Mouse (Mus musculus): ENCODE results near the gene Maml3. TPM values are rescaled to one million over a fixed set of nuclear protein-coding genes. Genes with fewer than 3 reads are reported as not detected.

The Maml3 gene
- total RNA-seq, 4 experiments from 2014 or later: 1.9 to 3.3 (median 2.7) TPM

GRCm38 (mm10) chr3:52090230-52090873 lies 14.5 kb downstream of the Maml3 start:
- no peak for DNase-seq (ENCODE audit: low spot score)

- peak; percentile 94 for DNase-seq (ENCODE audit: low spot score)
Measured at GRCm38 (mm10) chr3:52088458-52089341, 16.2 kb downstream of the Maml3 start.

GRCm38 (mm10) chr3:52087636-52088280 lies 17.1 kb downstream of the Maml3 start:
- DNase-seq (ENCODE audit: low spot score): no peak

DNA sequence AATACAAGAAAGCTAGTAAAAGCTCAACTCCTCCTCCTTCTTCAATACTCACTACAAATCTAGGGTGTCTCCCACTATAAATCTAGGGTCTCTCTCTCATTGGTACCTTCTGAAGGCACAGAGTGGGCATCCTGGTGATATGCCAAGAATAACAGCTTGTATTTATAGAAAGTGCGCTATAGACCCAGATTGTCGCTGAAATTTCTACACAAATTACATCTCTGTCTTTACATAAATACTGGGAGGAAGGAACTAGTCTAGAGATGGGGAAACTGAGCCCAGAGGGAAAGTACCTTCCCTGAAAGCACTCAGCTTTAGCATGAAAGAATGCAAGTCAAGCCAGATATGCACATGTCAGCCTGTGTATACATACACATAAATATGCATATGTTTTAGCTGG lies 26.1 kb downstream of the Maml3 start:
- no peak for DNase-seq (ENCODE audit: low spot score)

- no peak for DNase-seq (ENCODE audit: low spot score)
Measured at GRCm38 (mm10) chr3:52073959-52074358, 30.9 kb downstream of the Maml3 start.

GRCm38 (mm10) chr3:52071996-52072395 lies 32.9 kb downstream of the Maml3 start:
- no peak for DNase-seq (ENCODE audit: low spot score)

DNA sequence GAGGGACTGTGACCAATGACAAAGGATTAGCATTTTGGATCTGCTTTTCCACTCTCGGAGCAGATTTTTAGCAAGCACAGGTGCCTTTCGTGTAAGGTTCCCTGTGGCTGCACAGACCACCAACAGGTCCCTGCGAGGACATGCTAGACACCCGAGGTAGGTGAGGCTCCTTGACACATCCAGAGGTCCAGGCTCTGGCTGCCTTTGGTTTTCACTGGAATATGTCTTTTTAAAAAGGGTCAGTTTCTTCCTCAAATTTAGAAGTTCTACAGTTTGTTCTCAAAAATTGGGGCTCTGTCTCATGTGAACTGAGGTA lies 34.8 kb downstream of the Maml3 start:
- DNase-seq (ENCODE audit: low spot score): no peak

DNA sequence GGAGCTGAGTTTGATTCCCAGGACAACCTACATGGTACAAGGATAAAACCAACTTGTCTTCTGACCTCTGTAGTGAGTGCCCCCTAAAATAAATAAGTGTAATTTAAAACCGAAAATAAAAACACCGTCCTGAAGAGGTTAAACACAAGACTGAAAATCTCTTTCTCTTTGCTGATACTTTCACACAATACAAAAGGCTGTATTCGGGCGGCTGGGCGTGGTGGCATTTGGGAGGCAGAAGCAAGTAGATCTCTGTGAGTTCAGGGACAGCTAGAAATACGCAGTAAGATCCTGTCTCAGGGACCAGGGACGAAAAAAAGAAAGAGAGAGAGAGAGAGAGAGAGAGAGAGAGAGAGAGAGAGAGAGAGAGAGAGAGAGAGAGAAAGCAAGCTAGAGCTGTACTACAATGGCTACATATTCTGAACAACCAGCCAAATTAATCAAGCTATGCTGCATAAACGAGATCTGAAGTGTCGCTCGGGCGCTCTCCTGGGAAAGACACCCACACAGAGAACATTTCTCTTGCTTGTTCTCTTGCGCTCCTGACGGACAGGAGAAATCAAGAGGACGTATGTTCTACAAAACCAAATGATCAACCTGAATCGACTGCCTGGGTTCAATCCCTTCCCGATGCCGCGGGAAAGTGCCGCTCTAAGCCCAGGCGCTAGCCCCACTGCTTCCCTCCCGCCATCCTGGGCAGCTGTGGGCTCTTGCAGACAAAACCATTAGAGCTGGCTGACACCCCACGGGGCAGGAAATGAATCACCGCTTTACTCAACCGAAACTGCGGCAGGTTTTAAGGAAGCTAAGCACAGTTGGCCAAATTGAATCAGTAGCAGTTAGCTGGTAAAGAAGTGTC lies 35.3 kb downstream of the Maml3 start:
- DNase-seq (ENCODE audit: low spot score): peak; percentile 79

DNA sequence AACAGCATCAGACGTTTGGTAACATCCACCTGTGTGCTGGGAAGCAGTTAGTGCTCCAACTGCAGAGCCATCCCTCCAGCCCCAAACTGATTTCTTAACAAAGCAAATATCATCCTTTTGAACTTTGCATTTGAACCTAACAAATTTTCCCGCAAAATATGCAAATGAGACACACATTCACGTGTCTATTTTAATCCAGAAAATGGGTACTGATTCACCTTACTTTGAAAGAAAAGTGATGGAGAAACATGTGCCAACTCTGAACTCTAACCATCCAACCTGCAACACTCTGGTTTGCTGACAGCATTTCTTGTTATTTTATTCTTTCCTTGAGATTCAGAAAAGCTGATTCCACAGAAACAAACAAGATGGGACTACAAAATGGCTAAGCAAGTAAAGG lies 36.0 kb downstream of the Maml3 start:
- no peak for DNase-seq (ENCODE audit: low spot score)

DNA sequence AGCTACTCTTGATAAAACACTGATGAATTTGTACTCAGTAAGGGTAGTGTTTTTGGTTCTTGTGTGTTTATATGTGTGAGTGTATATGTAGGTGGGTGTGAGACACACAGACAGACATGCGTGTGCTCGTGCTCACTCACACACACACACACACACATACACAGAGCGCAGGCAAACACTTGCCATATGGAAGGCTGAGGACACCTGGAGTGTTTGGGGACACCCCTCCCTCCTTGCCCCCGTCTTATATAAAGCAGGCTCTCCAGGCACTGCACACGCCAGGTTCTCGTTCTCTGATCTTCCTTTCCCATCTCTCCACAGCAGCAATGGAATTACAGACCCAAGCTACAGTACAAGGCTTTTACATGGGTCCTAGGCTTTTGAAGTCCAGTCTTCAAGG lies 37.7 kb downstream of the Maml3 start:
- no peak for DNase-seq (ENCODE audit: low spot score)

GRCm38 (mm10) chr3:52066142-52066541 lies 38.7 kb downstream of the Maml3 start:
- DNase-seq (ENCODE audit: low spot score): no peak

DNA sequence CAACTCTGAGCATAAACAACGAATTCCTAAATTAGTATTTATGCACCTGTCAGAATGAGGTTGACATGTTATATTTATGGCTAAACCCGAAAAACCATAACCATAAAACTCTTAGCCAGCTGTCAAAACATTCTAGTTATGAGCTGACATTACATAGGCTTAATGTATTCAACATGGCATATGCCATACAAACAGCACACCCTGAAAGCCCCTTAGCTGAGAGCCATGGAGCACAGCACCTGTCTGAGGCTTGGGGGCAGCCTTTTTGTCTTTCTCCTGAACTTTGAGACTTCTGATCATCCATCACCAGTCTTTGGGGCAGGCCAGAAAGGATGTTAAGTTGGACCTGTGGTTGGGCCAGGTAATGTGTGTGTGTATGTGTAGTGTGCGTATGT lies 41.6 kb downstream of the Maml3 start:
- no peak for DNase-seq (ENCODE audit: low spot score)

DNA sequence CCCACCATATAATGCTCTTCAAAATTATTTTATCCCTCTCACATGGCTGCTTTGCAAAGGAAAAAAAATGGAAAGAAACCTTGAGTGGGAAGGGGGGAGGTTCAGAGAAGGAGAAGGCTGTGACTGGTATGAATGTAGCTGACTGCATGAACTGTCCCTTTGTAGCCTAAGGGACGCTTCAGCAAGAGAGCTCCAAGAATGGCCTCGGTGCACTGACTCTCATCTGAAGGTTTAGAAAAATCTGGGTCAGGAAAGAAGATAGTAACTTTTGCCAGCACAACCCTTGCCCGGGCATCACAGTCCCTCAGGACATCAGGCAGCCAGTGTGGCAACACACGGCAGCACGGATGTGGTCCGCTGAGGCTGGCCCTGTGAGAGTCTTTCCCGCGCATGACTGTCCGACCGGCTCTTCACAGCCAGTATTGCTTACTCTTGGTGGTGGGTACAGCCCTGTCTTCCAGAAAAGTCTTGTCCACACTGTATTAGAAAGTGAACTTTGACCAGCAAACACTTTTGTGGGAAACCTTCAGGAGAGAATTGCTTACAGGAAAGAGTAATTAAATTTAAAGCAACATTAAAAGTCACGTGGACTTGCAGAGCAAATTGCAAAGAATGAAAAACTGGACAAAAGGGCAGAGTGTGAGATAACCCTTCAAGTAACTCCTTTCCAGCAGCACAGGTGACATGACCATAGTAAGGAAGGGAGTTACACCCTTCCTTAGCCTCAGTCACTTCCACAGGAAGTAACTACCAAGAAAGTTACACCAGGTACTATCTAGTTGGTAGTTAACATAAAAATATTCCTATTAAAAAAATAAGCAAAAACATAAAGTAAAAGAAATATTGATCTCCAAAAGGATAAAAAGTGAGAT lies 42.3 kb downstream of the Maml3 start:
- no peak for DNase-seq (ENCODE audit: low spot score)

DNA sequence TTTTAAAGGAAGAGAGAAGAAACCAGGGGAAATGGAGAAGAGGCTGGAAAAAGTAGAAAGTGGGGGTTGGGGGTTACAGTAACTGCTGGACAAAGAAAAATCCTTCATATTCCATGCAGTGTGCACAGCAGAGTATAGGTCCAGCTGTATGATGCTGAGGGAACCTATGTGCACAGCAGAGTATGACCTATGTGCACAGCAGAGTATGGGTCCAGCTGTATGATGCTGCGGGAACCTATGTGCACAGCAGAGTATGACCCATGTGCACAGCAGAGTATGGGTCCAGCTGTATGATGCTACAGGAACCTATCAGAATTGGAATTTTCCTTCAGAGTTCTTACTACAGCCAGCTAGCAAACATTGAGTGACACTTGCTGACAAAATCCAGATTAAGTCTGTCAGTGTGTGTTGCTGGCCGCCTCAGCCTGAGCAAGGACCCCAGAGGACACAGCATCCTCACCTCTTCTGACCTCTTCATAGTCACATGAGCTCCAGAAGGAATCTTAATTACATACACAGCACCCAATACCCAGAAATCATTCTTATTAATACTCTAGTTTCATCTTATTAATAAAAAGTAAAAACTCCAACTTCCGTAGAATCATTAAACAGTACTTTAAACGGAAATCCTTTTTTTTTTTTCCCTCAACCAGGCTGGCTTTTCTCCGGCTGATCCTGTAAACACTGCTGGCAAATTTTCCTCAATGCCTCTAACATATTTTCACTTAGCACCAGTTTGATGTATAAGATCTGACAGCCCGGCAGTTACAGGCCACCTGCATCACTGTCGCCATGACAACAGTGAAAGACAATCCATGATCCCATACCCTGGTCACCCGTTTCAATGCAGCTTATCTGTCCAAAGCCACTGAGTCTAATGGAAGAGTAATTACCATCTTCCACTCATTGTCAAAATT lies 43.1 kb downstream of the Maml3 start:
- no peak for DNase-seq (ENCODE audit: low spot score)

- no peak for DNase-seq (ENCODE audit: low spot score)
Measured at GRCm38 (mm10) chr3:52060886-52061285, 44.0 kb downstream of the Maml3 start.

DNA sequence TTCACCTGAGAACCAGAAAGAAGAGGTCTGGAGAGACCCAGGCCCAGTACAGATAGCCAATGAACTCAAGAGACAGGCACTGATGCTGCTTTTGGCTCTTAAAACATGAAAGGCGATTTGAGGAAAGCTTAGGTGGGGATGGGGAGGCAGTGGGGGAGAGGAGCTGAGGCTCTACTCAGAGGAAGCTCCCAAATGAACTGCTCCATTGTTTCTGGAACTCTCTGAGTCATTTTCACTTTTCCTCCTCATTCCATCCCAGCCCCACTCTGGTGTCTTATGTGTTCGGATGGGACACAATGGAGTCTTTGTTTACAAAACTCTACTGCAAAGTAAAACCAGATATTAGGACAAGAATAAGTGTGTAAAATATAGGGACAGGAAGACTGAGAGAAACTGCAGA lies 53.1 kb downstream of the Maml3 start:
- no peak for DNase-seq (ENCODE audit: low spot score)

DNA sequence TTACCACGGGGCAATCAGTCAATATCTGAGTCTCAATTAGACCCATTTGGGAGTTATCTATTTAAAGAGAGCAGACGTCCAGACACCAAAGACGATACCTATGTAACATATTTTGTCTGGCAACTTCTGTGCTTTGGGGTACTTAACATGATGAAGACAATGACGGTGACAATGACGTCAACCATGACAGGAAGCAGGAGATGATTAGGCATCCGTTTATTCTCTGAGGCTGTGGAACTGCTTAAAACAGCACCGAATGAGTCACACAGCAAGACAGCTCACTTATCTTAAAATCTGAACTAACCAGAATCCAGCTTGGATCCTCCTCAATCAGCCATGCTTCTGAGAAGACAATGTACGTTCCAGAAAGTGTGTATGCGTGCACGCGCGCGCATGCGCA lies 56.8 kb downstream of the Maml3 start:
- DNase-seq (ENCODE audit: low spot score): peak; percentile 46

DNA sequence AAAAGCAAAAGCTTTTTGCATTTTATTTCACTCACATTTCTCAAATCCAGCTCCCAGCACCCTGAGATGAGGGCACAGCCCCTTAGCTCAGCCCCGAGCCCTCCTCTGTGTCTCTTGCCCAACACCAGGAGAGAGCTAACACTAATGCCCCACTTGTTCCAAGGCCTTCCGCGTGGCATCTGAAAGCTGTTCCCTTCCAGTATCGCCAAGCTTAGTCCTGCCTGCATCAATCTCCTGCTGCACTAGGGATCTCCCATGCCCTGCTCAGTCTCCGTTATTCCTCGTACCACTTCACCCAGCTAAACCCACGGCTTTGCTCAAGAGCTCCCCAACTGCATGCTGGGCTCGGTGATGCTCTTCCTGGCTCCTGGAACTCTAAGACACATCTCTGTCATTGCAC lies 57.3 kb downstream of the Maml3 start:
- no peak for DNase-seq (ENCODE audit: low spot score)

DNA sequence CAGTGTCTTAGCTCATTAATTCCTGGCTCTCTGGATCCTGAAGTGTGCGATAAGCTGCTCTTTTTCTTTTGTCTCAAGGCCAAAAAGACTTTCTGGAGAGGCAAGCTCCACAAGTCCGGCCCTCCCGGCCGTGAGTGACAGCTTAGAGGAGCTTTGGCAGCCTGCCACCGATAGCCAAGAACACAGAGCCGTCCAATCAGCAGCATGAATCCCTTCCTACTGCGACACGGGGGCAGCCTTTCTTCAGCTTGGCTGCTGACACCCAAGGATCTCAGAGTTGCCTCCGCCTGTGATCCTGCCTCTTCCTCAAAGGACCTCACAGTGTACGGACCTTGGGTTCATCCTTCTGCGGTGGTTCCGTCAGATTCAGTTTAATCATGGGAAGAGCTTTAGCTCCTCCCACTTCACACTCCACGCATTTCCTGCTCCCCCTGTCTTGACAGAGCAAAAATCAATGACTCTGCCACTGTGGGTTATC lies 57.9 kb downstream of the Maml3 start:
- DNase-seq (ENCODE audit: low spot score): peak; percentile 97

All from heart, adult 8-10 months (tissue).